Mouse (Mus musculus): ENCODE results near the gene Polr2i. TPM values are rescaled to one million over a fixed set of nuclear protein-coding genes. Genes with fewer than 3 reads are reported as not detected.
A peak's percentile ranks its signal among the peaks of the same experiment; 100 is the strongest.

Gene Polr2i
- polyA plus RNA-seq, 1 experiment from 2014 or later, result 173 TPM

DNA sequence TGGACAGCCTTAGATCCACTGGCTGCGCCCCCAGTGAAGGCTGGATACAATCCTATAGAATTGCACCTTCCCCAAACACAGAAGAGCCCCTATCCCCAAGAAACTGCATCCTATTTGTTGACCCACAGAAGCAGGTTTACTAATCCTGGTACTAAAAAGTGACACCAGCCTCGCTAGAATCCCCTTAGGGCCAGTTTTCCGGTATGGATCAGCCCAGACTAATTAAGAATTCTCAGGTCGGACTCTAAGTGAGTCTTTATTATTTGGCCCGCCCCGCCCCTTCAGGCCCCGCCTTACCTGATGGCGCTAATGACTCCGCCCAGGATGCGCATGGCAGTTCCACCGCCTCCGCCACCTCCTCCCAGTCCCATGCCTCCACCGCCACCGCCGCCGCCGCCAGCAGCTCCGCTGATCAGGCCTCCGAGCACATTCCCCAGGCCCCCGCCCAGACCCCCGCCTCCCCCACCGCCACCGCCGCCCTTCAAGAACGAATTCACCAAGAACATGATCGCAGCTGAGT is 38.1 kb upstream of the Polr2i start:
- WGBS, result under 1% methylated on average over 26 of the region's 26 CpGs
- ATAC-seq (ENCODE audit: low FRiP score, low TSS enrichment), result peak; percentile 75
- peaks cover 15% of the 10 kb centered on the region for H3K4me1 ChIP-seq (ENCODE audit: control insufficient read depth, insufficient read depth, low read length)

GRCm38 (mm10) chr7:30194101-30194831 is 37.5 kb upstream of the Polr2i start:
- H3K27me3 ChIP-seq (ENCODE audit: control insufficient read depth, insufficient read depth, low read length), result no peaks in the 10 kb centered on the region
- peak overlapping the region; percentile 78 for H3K27ac ChIP-seq (ENCODE audit: low read depth, low read length)
- peak overlapping the region; percentile 87 for H3K4me3 ChIP-seq (ENCODE audit: low read length)
- peak overlapping the region; percentile 77 for H3K4me2 ChIP-seq (replicated peaks; ENCODE audit: low read depth, low read length)
- peaks cover 15% of the 10 kb centered on the region for H3K4me1 ChIP-seq (ENCODE audit: control insufficient read depth, insufficient read depth, low read length)
- H3K9ac ChIP-seq (ENCODE audit: low read depth, low read length), result peak overlapping the region; percentile 87
- no peaks in the 10 kb centered on the region for H3K9me3 ChIP-seq (ENCODE audit: control insufficient read depth, low read length)
- under 1% methylated on average over 26 of the region's 26 CpGs for WGBS
- ATAC-seq (ENCODE audit: low FRiP score, low TSS enrichment), result peak; percentile 7; the same call in 1 of the 2 replicates
- H3K36me3 ChIP-seq (ENCODE audit: control insufficient read depth, insufficient read depth, low read length), result peaks cover 23% of the 10 kb centered on the region

More for the DNA sequence above, 38.1 kb upstream of the Polr2i start:
- Histone ChIP-seq H3K36me3 (ENCODE audit: control insufficient read depth, insufficient read depth, low read length) (peaks cover 30% of the 10 kb centered on the region), H3K27ac (ENCODE audit: low read depth, low read length) (peak overlapping the region; percentile 78), H3K9me3 (ENCODE audit: control insufficient read depth, low read length) (no peaks in the 10 kb centered on the region), H3K4me3 (ENCODE audit: low read length) (peak overlapping the region; percentile 87), H3K4me2 (replicated peaks; ENCODE audit: low read depth, low read length) (peak overlapping the region; percentile 77), H3K27me3 (ENCODE audit: control insufficient read depth, insufficient read depth, low read length) (no peaks in the 10 kb centered on the region), H3K9ac (ENCODE audit: low read depth, low read length) (peak overlapping the region; percentile 87)

DNA sequence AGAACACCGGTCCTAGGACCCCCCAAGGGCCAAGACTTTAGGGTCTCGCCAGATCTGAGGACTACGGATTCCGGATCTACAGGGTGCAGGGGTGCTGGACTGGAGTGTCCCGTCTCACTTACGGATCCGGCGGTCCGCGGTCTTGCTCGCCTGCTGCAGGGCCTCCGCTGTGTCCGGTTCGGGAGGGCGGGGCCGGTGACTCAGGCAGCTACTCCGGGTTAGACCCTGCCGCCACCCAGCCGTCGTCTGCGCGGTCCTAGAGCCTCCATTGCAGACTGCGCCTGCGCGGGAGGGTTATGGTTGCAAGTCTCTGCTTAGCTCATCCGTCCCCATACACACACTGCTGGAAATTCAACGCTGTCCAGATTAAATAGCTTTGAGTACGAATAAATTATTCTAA is 36.9 kb upstream of the Polr2i start:
- Histone ChIP-seq H3K36me3 (ENCODE audit: control insufficient read depth, insufficient read depth, low read length) (peaks cover 23% of the 10 kb centered on the region), H3K27ac (ENCODE audit: low read depth, low read length) (peak overlapping the region; percentile 78), H3K9me3 (ENCODE audit: control insufficient read depth, low read length) (no peaks in the 10 kb centered on the region), H3K4me2 (replicated peaks; ENCODE audit: low read depth, low read length) (peak overlapping the region; percentile 77), H3K9ac (ENCODE audit: low read depth, low read length) (peak overlapping the region; percentile 87), H3K4me1 (ENCODE audit: control insufficient read depth, insufficient read depth, low read length) (peaks cover 15% of the 10 kb centered on the region), H3K27me3 (ENCODE audit: control insufficient read depth, insufficient read depth, low read length) (no peaks in the 10 kb centered on the region), H3K4me3 (ENCODE audit: low read length) (peak overlapping the region; percentile 87)
- WGBS, result under 1% methylated on average over 28 of the region's 28 CpGs
- ATAC-seq (ENCODE audit: low FRiP score, low TSS enrichment), result peak; percentile 86

DNA sequence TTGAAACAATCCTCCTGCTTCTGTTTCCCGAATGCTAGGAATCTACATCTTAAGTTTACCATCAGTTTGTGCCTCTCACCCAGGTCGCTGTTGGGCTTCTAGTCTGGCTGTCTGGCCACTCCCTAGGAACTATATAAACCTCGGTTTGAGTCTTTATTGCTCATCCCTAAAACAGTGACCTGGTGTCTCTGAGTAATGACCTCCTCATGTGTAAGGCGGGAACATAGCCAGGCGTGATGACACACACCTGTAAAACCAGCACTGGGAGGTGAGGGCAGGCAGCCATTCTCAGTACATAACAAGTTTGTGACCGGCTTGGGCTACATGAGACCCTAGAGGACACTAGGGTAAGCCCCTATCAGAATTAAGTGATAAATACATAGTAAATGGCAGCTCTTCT is 36.3 kb upstream of the Polr2i start:
- peak overlapping the region; percentile 77 for H3K4me2 ChIP-seq (replicated peaks; ENCODE audit: low read depth, low read length)
- peak overlapping the region; percentile 24; the same call in 1 of the 2 replicates for H3K27ac ChIP-seq (ENCODE audit: low read depth, low read length)
- H3K9ac ChIP-seq (ENCODE audit: low read depth, low read length), result 0 out of 2 replicates have a peak overlapping the region, but pooled peaks have one; percentile 87
- no peaks in the 10 kb centered on the region for H3K27me3 ChIP-seq (ENCODE audit: control insufficient read depth, insufficient read depth, low read length)
- H3K9me3 ChIP-seq (ENCODE audit: control insufficient read depth, low read length), result no peaks in the 10 kb centered on the region
- H3K4me1 ChIP-seq (ENCODE audit: control insufficient read depth, insufficient read depth, low read length), result peaks cover 15% of the 10 kb centered on the region
- no peak for ATAC-seq (ENCODE audit: low FRiP score, low TSS enrichment)
- no peak overlapping the region; the same call in 1 of the 2 replicates for H3K4me3 ChIP-seq (ENCODE audit: low read length)
- WGBS, result 67% methylated on average over 6 of the region's 6 CpGs
- H3K36me3 ChIP-seq (ENCODE audit: control insufficient read depth, insufficient read depth, low read length), result peaks cover 20% of the 10 kb centered on the region

DNA sequence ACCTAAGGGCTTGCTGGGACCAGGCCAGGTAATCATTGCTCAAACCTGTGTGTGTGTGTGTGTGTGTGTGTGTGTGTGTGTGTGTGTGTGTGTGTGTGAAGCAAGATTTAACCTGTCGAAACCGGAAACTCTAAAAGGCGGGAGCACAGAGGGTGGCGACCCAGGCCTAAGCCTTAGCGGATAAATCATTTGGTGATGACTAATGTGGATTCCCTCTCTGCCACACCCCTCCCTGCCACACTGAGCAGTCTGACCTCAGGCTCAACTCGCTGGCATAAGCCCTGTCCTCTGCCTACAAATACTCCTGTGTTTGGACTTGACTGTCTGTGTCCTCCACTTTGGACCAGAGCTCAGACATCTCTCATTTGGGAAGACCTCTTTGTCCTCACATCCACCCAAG is 35.6 kb upstream of the Polr2i start:
- no peaks in the 10 kb centered on the region for H3K9me3 ChIP-seq (ENCODE audit: control insufficient read depth, low read length)
- H3K4me1 ChIP-seq (ENCODE audit: control insufficient read depth, insufficient read depth, low read length), result peaks cover 15% of the 10 kb centered on the region
- 75% methylated on average over 6 of the region's 6 CpGs for WGBS
- no peak overlapping the region for H3K27ac ChIP-seq (ENCODE audit: low read depth, low read length)
- ATAC-seq (ENCODE audit: low FRiP score, low TSS enrichment), result no peak
- no peak overlapping the region for H3K9ac ChIP-seq (ENCODE audit: low read depth, low read length)
- H3K4me3 ChIP-seq (ENCODE audit: low read length), result no peak overlapping the region
- no peaks in the 10 kb centered on the region for H3K27me3 ChIP-seq (ENCODE audit: control insufficient read depth, insufficient read depth, low read length)
- H3K36me3 ChIP-seq (ENCODE audit: control insufficient read depth, insufficient read depth, low read length), result peaks cover 13% of the 10 kb centered on the region
- H3K4me2 ChIP-seq (replicated peaks; ENCODE audit: low read depth, low read length), result no peak overlapping the region

- Histone ChIP-seq H3K4me1 (ENCODE audit: control insufficient read depth, insufficient read depth, low read length) (peaks cover 13% of the 10 kb centered on the region), H3K4me2 (replicated peaks; ENCODE audit: low read depth, low read length) (no peak overlapping the region), H3K36me3 (ENCODE audit: control insufficient read depth, insufficient read depth, low read length) (no peaks in the 10 kb centered on the region; the same call in 1 of the 2 replicates), H3K27ac (ENCODE audit: low read depth, low read length) (0 out of 2 replicates have a peak overlapping the region, but pooled peaks have one; percentile 47), H3K4me3 (ENCODE audit: low read length) (no peak overlapping the region), H3K9ac (ENCODE audit: low read depth, low read length) (no peak overlapping the region), H3K9me3 (ENCODE audit: control insufficient read depth, low read length) (no peaks in the 10 kb centered on the region), H3K27me3 (ENCODE audit: control insufficient read depth, insufficient read depth, low read length) (no peaks in the 10 kb centered on the region)
- no peak for ATAC-seq (ENCODE audit: low FRiP score, low TSS enrichment)
- 41% methylated on average over 5 of the region's 5 CpGs for WGBS
Measured at GRCm38 (mm10) chr7:30197592-30198129, 34.1 kb upstream of the Polr2i start.

DNA sequence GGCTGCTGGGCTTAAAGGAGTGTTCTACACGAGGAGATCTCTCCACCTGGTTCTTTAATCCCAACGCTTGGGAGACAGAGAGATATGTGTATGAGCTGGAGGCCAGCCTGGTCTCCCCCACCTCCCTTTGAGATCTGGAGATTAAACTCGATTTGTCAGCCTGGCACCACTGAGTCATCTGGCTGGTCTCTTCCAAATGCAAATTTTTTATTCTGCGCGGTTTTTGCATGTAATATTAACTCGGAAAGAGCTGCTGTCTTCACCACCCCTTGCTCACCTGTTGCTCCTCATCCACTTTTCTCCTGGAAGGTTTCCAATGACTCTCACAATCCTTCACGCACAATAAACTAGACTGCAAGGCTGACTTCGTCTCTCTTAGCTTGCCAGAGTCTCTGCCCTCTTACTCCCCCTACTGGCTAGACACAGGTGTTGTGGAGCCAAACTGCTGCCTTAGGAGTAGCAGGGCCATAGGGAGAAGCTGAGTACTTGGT is 33.2 kb upstream of the Polr2i start, which contains the start of gene Capns1:
Capns1 (minus strand) TSS at position 331 of the 491 bp plus-strand sequence.
- 9% methylated on average over 8 of the region's 8 CpGs for WGBS
- H3K27ac ChIP-seq (ENCODE audit: low read depth, low read length), result 0 out of 2 replicates have a peak within 1 kb of the TSS, but pooled peaks have one; percentile 47
- H3K4me3 ChIP-seq (ENCODE audit: low read length), result no peak within 1 kb of the TSS
- no peak within 1 kb of the TSS for H3K9ac ChIP-seq (ENCODE audit: low read depth, low read length)
- H3K4me2 ChIP-seq (replicated peaks; ENCODE audit: low read depth, low read length), result peak within 1 kb of the TSS; percentile 15; the same call in 1 of the 2 replicates
- H3K4me1 ChIP-seq (ENCODE audit: control insufficient read depth, insufficient read depth, low read length), result peaks cover 5% of the 10 kb centered on the region; the same call in 1 of the 2 replicates
- no peaks in the 10 kb centered on the region for H3K9me3 ChIP-seq (ENCODE audit: control insufficient read depth, low read length)
- H3K27me3 ChIP-seq (ENCODE audit: control insufficient read depth, insufficient read depth, low read length), result no peaks in the 10 kb centered on the region
- ATAC-seq (ENCODE audit: low FRiP score, low TSS enrichment), result no peak
- no peaks in the 10 kb centered on the region for H3K36me3 ChIP-seq (ENCODE audit: control insufficient read depth, insufficient read depth, low read length)

GRCm38 (mm10) chr7:30199498-30200139 is 32.1 kb upstream of the Polr2i start:
- H3K9ac ChIP-seq (ENCODE audit: low read depth, low read length), result no peak overlapping the region
- no peaks in the 10 kb centered on the region for H3K9me3 ChIP-seq (ENCODE audit: control insufficient read depth, low read length)
- H3K4me1 ChIP-seq (ENCODE audit: control insufficient read depth, insufficient read depth, low read length), result peaks cover 4% of the 10 kb centered on the region; the same call in 1 of the 2 replicates
- no peaks in the 10 kb centered on the region for H3K36me3 ChIP-seq (ENCODE audit: control insufficient read depth, insufficient read depth, low read length)
- WGBS, result 73% methylated on average over 18 of the region's 18 CpGs
- no peak overlapping the region for H3K4me2 ChIP-seq (replicated peaks; ENCODE audit: low read depth, low read length)
- no peak for ATAC-seq (ENCODE audit: low FRiP score, low TSS enrichment)
- no peaks in the 10 kb centered on the region for H3K27me3 ChIP-seq (ENCODE audit: control insufficient read depth, insufficient read depth, low read length)
- H3K27ac ChIP-seq (ENCODE audit: low read depth, low read length), result no peak overlapping the region
- H3K4me3 ChIP-seq (ENCODE audit: low read length), result no peak overlapping the region
